Mouse (Mus musculus) ES-E14 (cell line): ENCODE results near the gene Trim44. TPM values are rescaled to one million over a fixed set of nuclear protein-coding genes. Genes with fewer than 3 reads are reported as not detected.

Experiments used
- DNase-seq: peaks from one replicate; pipeline ENCODE4 v3.0.0-alpha.2; 2013; ENCODE audit warnings: low read depth, low spot score
- H3K27ac ChIP-seq: 2 replicates; pipeline ENCODE4 v1.5.1; 2012; ENCODE audit warnings: low read depth, mild to moderate bottlenecking, low read length, moderate library complexity, mixed read lengths; ENCODE audit not compliant: poor library complexity, insufficient read depth, severe bottlenecking
- H3K36me3 ChIP-seq: 2 replicates; pipeline ENCODE4 v1.6.1; 2012; ENCODE audit warnings: mild to moderate bottlenecking, low read length, moderate library complexity, mixed read lengths; ENCODE audit not compliant: control insufficient read depth, poor library complexity, insufficient read depth, severe bottlenecking
- H3K4me1 ChIP-seq, 2 experiments: fragments of 150-350 bp in 1 of 2; sonication (generic) in 1 of 2; 2 replicates each; pipeline ENCODE4 v1.6.1; 2012; ENCODE audit warnings: low read length in 2 of 2, mild to moderate bottlenecking in 1 of 2, mixed read lengths in 1 of 2; ENCODE audit not compliant: control insufficient read depth in 2 of 2, insufficient read depth in 2 of 2, poor library complexity in 1 of 2
- H3K4me3 ChIP-seq, 2 experiments: fragments of 150-350 bp in 1 of 2; sonication (generic) in 1 of 2; 2 replicates each; pipeline ENCODE4 v1.5.1; 2012; ENCODE audit warnings: low read length in 2 of 2, low read depth in 1 of 2, mild to moderate bottlenecking in 1 of 2, mixed read lengths in 1 of 2; ENCODE audit not compliant: insufficient read depth in 1 of 2, poor library complexity in 1 of 2, severe bottlenecking in 1 of 2
- H3K9ac ChIP-seq: 2 replicates; pipeline ENCODE4 v1.6.1; 2012; ENCODE audit warnings: low read depth, mild to moderate bottlenecking, low read length, mixed read lengths; ENCODE audit not compliant: poor library complexity, insufficient read depth, severe bottlenecking
- H3K9me3 ChIP-seq: fragments of 150-350 bp; sonication (generic); 2 replicates; pipeline ENCODE4 v1.6.1; 2012; ENCODE audit warnings: low read depth, mild to moderate bottlenecking, low read length; ENCODE audit not compliant: control insufficient read depth, insufficient read depth
- CHD2 ChIP-seq: IDR thresholded peaks from 2 replicates; pipeline ENCODE4 v1.6.1; 2014; ENCODE audit warnings: mild to moderate bottlenecking, low read depth, low read length, inconsistent platforms
- HCFC1 ChIP-seq: IDR thresholded peaks from 2 replicates; pipeline ENCODE4 v1.6.1; 2012; ENCODE audit warnings: low read length, inconsistent platforms, borderline replicate concordance; ENCODE audit not compliant: insufficient read depth
- MAFK ChIP-seq: IDR thresholded peaks from 2 replicates; pipeline ENCODE4 v1.6.1; 2014; ENCODE audit warnings: mild to moderate bottlenecking, low read depth, low read length, inconsistent platforms; ENCODE audit not compliant: insufficient read depth
- ZC3H11A ChIP-seq: IDR thresholded peaks from 2 replicates; pipeline ENCODE4 v1.6.1; 2012; ENCODE audit warnings: low read depth, mild to moderate bottlenecking, inconsistent platforms, low read length, borderline replicate concordance
- ZNF384 ChIP-seq: IDR thresholded peaks from 2 replicates; pipeline ENCODE4 v1.6.1; 2012; ENCODE audit warnings: low read depth, low read length, inconsistent platforms
- in situ Hi-C, 2 experiments: fragments of 600-800 bp; cut with MboI; formaldehyde crosslinking; loops; one replicate each; pipeline ENCODE4 v1.15.1; 2025; ENCODE audit warnings: low sequenced_read_pairs in 2 of 2, inconsistent platforms in 1 of 2; ENCODE audit not compliant: unreplicated experiment in 2 of 2
- total RNA-seq: library from RNA; depleted of rRNA; stranded (reverse); fragments of 300-350 nt; gene quantifications from 2 replicates; pipeline ENCODE4 v1.2.3, GENCODE M21; 2012

The Trim44 gene
- total RNA-seq, 1 experiment, result 32.0 TPM

DNA sequence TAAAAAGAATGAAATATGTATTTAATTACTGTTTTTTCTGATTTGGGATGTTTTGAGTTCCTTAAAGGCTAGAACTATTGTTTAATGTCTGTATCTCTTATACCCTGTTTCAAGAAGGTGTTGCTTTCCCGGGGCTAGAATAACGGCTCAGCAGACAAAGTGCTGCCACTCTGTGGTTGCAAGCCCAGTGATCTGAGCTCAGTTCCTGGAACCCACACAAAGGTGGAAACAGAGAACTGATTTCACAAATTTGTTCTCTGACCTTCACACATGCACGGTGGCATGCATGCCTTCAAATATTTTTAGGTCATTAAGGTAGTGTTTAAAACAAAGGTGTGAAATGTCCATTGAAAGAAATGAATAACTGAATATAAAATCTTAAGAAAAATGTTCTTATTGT, 25.1 kb downstream of the Trim44 start:
- in situ Hi-C loops, result no loop called here
- Histone ChIP-seq H3K36me3 (no peaks in the 10 kb centered on the region), H3K9me3 (no peaks in the 10 kb centered on the region), H3K27ac (no peak overlapping the region), H3K9ac (no peak overlapping the region), H3K4me1 (no peaks in the 10 kb centered on the region), H3K4me3 (no peak overlapping the region)
- TF ChIP-seq MAFK (no peak), HCFC1 (no peak)
- DNase-seq, result no peak

DNA sequence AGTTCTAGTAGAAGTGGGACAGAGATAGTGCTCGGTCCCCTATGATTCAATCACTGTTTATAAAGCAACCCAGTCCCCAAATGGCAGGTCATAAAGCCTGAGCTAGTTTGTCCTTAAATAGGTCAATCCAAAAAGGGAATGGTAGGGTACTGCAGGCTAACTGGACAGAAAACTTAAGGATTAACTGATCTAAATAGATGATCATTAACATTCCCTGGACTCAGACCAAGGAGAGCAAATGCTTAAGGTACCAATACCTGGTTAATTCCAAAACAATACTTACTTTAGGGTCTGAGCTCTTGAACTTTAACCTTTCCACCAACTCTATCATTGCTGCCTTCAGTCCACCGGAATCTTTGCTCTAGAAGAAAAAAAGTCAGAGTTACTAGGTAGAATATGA, 27.0 kb downstream of the Trim44 start:
- Histone ChIP-seq H3K27ac (no peak overlapping the region), H3K4me1 (no peaks in the 10 kb centered on the region), H3K9me3 (no peaks in the 10 kb centered on the region), H3K4me3 (no peak overlapping the region), H3K9ac (no peak overlapping the region), H3K36me3 (no peaks in the 10 kb centered on the region)
- DNase-seq, result no peak
- TF ChIP-seq HCFC1 (no peak), ZNF384 (no peak), MAFK (no peak), ZC3H11A (no peak), CHD2 (no peak)
- in situ Hi-C loops, result no loop called here

DNA sequence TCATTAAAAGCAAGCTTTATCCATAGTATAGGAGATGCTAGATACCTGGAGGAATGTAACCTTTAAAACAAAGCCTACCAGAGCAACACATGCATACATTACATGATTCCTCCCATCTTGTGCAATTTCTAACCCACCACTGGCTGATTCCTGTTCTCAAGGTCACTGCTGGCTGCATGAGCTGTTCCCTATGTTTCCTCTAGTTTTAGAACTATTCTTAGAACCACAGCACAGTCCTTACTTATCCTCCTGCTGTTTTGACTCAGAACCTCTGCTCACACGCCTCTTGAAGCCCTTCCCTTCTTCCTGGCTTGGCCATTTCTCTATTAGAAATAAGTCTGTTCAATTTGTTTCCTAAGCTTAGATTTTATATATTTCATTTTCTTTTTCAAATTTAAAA, 28.7 kb downstream of the Trim44 start:
- TF ChIP-seq MAFK (no peak), HCFC1 (no peak), ZC3H11A (no peak), ZNF384 (no peak), CHD2 (no peak)
- no peak overlapping the region for H3K27ac ChIP-seq
- DNase-seq, result no peak
- H3K9ac ChIP-seq, result no peak overlapping the region
- no peaks in the 10 kb centered on the region for H3K36me3 ChIP-seq
- H3K4me1 ChIP-seq, result no peaks in the 10 kb centered on the region
- in situ Hi-C loops, result no loop called here
- no peaks in the 10 kb centered on the region for H3K9me3 ChIP-seq
- no peak overlapping the region for H3K4me3 ChIP-seq

DNA sequence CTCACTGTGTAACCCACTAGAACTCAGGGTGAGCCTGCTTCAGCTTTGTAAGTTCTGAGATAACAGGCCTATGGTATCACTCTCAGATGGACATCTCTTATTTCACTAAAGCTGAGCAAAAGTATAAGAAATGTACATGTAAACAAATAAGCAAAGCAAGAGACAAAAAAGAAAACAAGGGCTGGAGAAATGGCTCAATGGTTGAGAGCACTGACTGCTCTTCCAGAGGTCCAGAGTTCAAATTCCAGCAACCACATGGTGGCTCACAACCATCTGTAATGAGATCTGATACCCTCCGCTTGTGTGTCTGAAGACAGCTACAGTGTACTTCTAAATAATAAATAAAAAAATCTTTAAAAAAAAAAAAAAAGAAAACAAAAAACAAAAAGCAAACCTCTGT, 29.2 kb downstream of the Trim44 start:
- Histone ChIP-seq H3K9ac (no peak overlapping the region), H3K4me3 (no peak overlapping the region), H3K9me3 (no peaks in the 10 kb centered on the region), H3K27ac (no peak overlapping the region), H3K36me3 (no peaks in the 10 kb centered on the region), H3K4me1 (no peaks in the 10 kb centered on the region)
- in situ Hi-C loops, result no loop called here
- DNase-seq, result no peak
- TF ChIP-seq ZNF384, result no peak
- no peak for TF ChIP-seq CHD2
- TF ChIP-seq ZC3H11A, result no peak
- no peak for TF ChIP-seq HCFC1
- TF ChIP-seq MAFK, result no peak

DNA sequence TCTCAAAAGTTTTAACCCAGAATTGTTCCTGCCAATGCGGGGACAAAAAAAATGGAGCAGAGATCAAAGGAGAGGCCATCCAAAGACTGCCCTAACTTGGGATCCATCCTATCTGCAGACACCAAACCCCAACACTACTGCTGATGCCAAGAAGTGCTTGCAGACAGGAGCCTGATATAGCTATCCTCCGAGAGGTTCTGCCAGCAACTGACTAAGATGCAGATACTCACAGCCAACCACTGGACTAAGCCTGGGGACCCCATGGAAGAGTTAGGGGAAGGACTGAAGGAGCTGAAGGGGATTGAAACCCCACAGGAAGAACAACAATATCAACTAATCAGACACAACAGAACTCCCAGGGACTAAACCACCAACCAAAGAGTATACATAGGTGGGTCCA, 30.3 kb downstream of the Trim44 start:
- in situ Hi-C loops, result no loop called here

More for the DNA sequence above, 30.3 kb downstream of the Trim44 start:
- H3K4me1 ChIP-seq, result no peaks in the 10 kb centered on the region
- no peaks in the 10 kb centered on the region for H3K9me3 ChIP-seq
- no peaks in the 10 kb centered on the region for H3K36me3 ChIP-seq
- TF ChIP-seq ZC3H11A, result no peak
- TF ChIP-seq ZNF384, result no peak
- TF ChIP-seq HCFC1, result no peak
- no peak for DNase-seq
- H3K9ac ChIP-seq, result no peak overlapping the region
- H3K27ac ChIP-seq, result no peak overlapping the region
- H3K4me3 ChIP-seq, result no peak overlapping the region
